Mouse (Mus musculus) MEL (cell line): ENCODE measurements around the gene Kif5a. TPM values are rescaled to one million over a fixed set of nuclear protein-coding genes. Genes with fewer than 3 reads are reported as not detected.
A peak's percentile ranks its signal among the peaks of the same experiment; 100 is the strongest.

Experiments
- DNase-seq: peaks from one replicate; pipeline ENCODE4 v3.0.0; 2011; ENCODE audit warnings: low read depth, low spot score
- H3K27ac ChIP-seq: 2 replicates; pipeline ENCODE4 v1.5.1; 2012; ENCODE audit warnings: low read depth, mild to moderate bottlenecking, control low read depth, low read length, moderate library complexity; ENCODE audit not compliant: control insufficient read depth
- H3K27me3 ChIP-seq, 2 experiments: fragments of 150-350 bp in 1 of 2; sonication (generic) in 1 of 2; 2 replicates each; pipeline ENCODE4 v1.6.1; 2012; ENCODE audit warnings: low read length in 2 of 2, mild to moderate bottlenecking in 2 of 2, improper control_type of control experiment in 1 of 2, moderate library complexity in 1 of 2; ENCODE audit not compliant: insufficient read depth in 2 of 2, control insufficient read depth in 1 of 2
- H3K36me3 ChIP-seq, 2 experiments: 2 replicates each; pipeline ENCODE4 v1.6.1; 2012 to 2014; ENCODE audit warnings: low read length in 2 of 2, improper control_type of control experiment in 1 of 2, inconsistent platforms in 1 of 2, mild to moderate bottlenecking in 1 of 2; ENCODE audit not compliant: insufficient read depth in 2 of 2, control insufficient read depth in 1 of 2
- H3K4me1 ChIP-seq, 2 experiments: fragments of 150-350 bp in 1 of 2; sonication (generic) in 1 of 2; 2 replicates each; pipeline ENCODE4 v1.6.1; 2012; ENCODE audit warnings: low read length in 2 of 2, improper control_type of control experiment in 1 of 2, mild to moderate bottlenecking in 1 of 2; ENCODE audit not compliant: insufficient read depth in 2 of 2, control insufficient read depth in 1 of 2
- H3K4me3 ChIP-seq, 2 experiments: fragments of 150-350 bp in 1 of 2; sonication (generic) in 1 of 2; 2 replicates each; pipeline ENCODE4 v1.5.1; 2012; ENCODE audit warnings: low read depth in 2 of 2, low read length in 2 of 2, mild to moderate bottlenecking in 2 of 2, moderate library complexity in 2 of 2, control low read depth in 1 of 2, improper control_type of control experiment in 1 of 2; ENCODE audit not compliant: control insufficient read depth in 1 of 2, insufficient read depth in 1 of 2
- H3K79me2 ChIP-seq: 2 replicates; pipeline ENCODE4 v1.6.1; 2012; ENCODE audit warnings: mild to moderate bottlenecking, low read length, moderate library complexity; ENCODE audit not compliant: control insufficient read depth, poor library complexity, insufficient read depth
- H3K9ac ChIP-seq: 2 replicates; pipeline ENCODE4 v1.6.1; 2012; ENCODE audit warnings: low read depth, mild to moderate bottlenecking, control low read depth, low read length, moderate library complexity; ENCODE audit not compliant: control insufficient read depth, poor library complexity, severe bottlenecking
- H3K9me3 ChIP-seq: fragments of 150-350 bp; sonication (generic); replicated peaks from 2 replicates; pipeline ENCODE4 v1.6.1; 2012; ENCODE audit warnings: mild to moderate bottlenecking, low read length, improper control_type of control experiment, moderate library complexity; ENCODE audit not compliant: insufficient read depth
- BHLHE40 ChIP-seq: IDR thresholded peaks from 2 replicates; pipeline ENCODE4 v1.6.1; 2012; ENCODE audit warnings: low read depth, mild to moderate bottlenecking, inconsistent platforms, low read length, improper control_type of control experiment, borderline replicate concordance
- CHD1 ChIP-seq: IDR thresholded peaks from 2 replicates; pipeline ENCODE4 v1.6.1; 2012; ENCODE audit warnings: low read depth, mild to moderate bottlenecking, inconsistent platforms, low read length, improper control_type of control experiment
- E2F4 ChIP-seq: IDR thresholded peaks from 2 replicates; pipeline ENCODE4 v1.6.1; 2011; ENCODE audit warnings: low read depth, low read length, improper control_type of control experiment, borderline replicate concordance
- EP300 ChIP-seq, 2 experiments: IDR thresholded peaks; 2 replicates each; pipeline ENCODE4 v1.6.1; 2011; ENCODE audit warnings: improper control_type of control experiment in 2 of 2, low read length in 2 of 2, low read depth in 1 of 2, mild to moderate bottlenecking in 1 of 2
- ETS1 ChIP-seq: IDR thresholded peaks from 2 replicates; pipeline ENCODE4 v1.6.1; 2012; ENCODE audit warnings: low read depth, mild to moderate bottlenecking, inconsistent platforms, low read length, improper control_type of control experiment, moderate library complexity
- GABPA ChIP-seq: IDR thresholded peaks from 2 replicates; pipeline ENCODE4 v1.6.1; 2012; ENCODE audit warnings: low read depth, mild to moderate bottlenecking, inconsistent platforms, low read length, improper control_type of control experiment, moderate library complexity
- HCFC1 ChIP-seq: IDR thresholded peaks from 2 replicates; pipeline ENCODE4 v1.6.1; 2012; ENCODE audit warnings: low read depth, mild to moderate bottlenecking, inconsistent platforms, low read length, improper control_type of control experiment, moderate library complexity
- JUND ChIP-seq: IDR thresholded peaks from 2 replicates; pipeline ENCODE4 v1.6.1; 2011; ENCODE audit warnings: low read depth, mild to moderate bottlenecking, improper control_type of control experiment, low read length
- MAX ChIP-seq: IDR thresholded peaks from 2 replicates; pipeline ENCODE4 v1.6.1; 2011; ENCODE audit warnings: low read length, improper control_type of control experiment
- MAZ ChIP-seq: IDR thresholded peaks from 2 replicates; pipeline ENCODE4 v1.6.1; 2012; ENCODE audit warnings: low read depth, mild to moderate bottlenecking, inconsistent platforms, low read length, improper control_type of control experiment
- MEF2A ChIP-seq: IDR thresholded peaks from 2 replicates; pipeline ENCODE4 v1.6.1; 2014; ENCODE audit warnings: low read depth, mild to moderate bottlenecking, inconsistent platforms, low read length, improper control_type of control experiment; ENCODE audit not compliant: poor library complexity, insufficient replicate concordance, severe bottlenecking; ENCODE audit errors: extremely low read depth
- MXI1 ChIP-seq: IDR thresholded peaks from 2 replicates; pipeline ENCODE4 v1.6.1; 2011; ENCODE audit warnings: mild to moderate bottlenecking, low read depth, low read length, improper control_type of control experiment
- MYB ChIP-seq: IDR thresholded peaks from 2 replicates; pipeline ENCODE4 v1.6.1; 2011; ENCODE audit warnings: mild to moderate bottlenecking, low read depth, low read length, improper control_type of control experiment
- MYC ChIP-seq: IDR thresholded peaks from 2 replicates; pipeline ENCODE4 v1.6.1; 2011; ENCODE audit warnings: low read depth, mild to moderate bottlenecking, low read length, improper control_type of control experiment, moderate library complexity
- NELFE ChIP-seq: IDR thresholded peaks from 2 replicates; pipeline ENCODE4 v1.6.1; 2011; ENCODE audit warnings: low read depth, low read length, improper control_type of control experiment
- NRF1 ChIP-seq: IDR thresholded peaks from 2 replicates; pipeline ENCODE4 v1.6.1; 2014; ENCODE audit warnings: low read depth, mild to moderate bottlenecking, inconsistent platforms, low read length, improper control_type of control experiment, moderate library complexity; ENCODE audit not compliant: poor library complexity, insufficient read depth, severe bottlenecking
- POLR2A ChIP-seq, 2 experiments: IDR thresholded peaks; 2 replicates each; pipeline ENCODE4 v1.6.1; 2011 to 2012; ENCODE audit warnings: low read length in 2 of 2, mild to moderate bottlenecking in 2 of 2, control low read depth in 1 of 2, improper control_type of control experiment in 1 of 2, low read depth in 1 of 2, moderate library complexity in 1 of 2; ENCODE audit not compliant: control insufficient read depth in 1 of 2, insufficient read depth in 1 of 2, poor library complexity in 1 of 2
- POLR2AphosphoS2 ChIP-seq: IDR thresholded peaks from 2 replicates; pipeline ENCODE4 v1.6.1; 2011; ENCODE audit warnings: low read length, improper control_type of control experiment
- RCOR1 ChIP-seq: IDR thresholded peaks from 2 replicates; pipeline ENCODE4 v1.6.1; 2012; ENCODE audit warnings: low read depth, mild to moderate bottlenecking, inconsistent platforms, low read length, improper control_type of control experiment
- SIN3A ChIP-seq: IDR thresholded peaks from 2 replicates; pipeline ENCODE4 v1.6.1; 2012; ENCODE audit warnings: low read length, improper control_type of control experiment, inconsistent platforms
- SMC3 ChIP-seq: IDR thresholded peaks from 2 replicates; pipeline ENCODE4 v1.6.1; 2011; ENCODE audit warnings: low read depth, low read length, improper control_type of control experiment
- TAL1 ChIP-seq: IDR thresholded peaks from 2 replicates; pipeline ENCODE4 v1.6.1; 2012; ENCODE audit warnings: mild to moderate bottlenecking, inconsistent platforms, low read length, moderate library complexity, mixed read lengths
- TBP ChIP-seq: IDR thresholded peaks from 2 replicates; pipeline ENCODE4 v1.8.0; 2011; ENCODE audit warnings: low read depth, low read length, improper control_type of control experiment
- TCF12 ChIP-seq: IDR thresholded peaks from 2 replicates; pipeline ENCODE4 v1.6.1; 2014; ENCODE audit warnings: low read depth, mild to moderate bottlenecking, inconsistent platforms, low read length, improper control_type of control experiment, moderate library complexity
- UBTF ChIP-seq: IDR thresholded peaks from 2 replicates; pipeline ENCODE4 v1.6.1; 2012; ENCODE audit warnings: low read depth, mild to moderate bottlenecking, inconsistent platforms, low read length, improper control_type of control experiment, moderate library complexity, borderline replicate concordance; ENCODE audit not compliant: insufficient read depth
- USF1 ChIP-seq: IDR thresholded peaks from 2 replicates; pipeline ENCODE4 v1.6.1; 2014; ENCODE audit warnings: low read depth, mild to moderate bottlenecking, inconsistent platforms, low read length, improper control_type of control experiment, moderate library complexity
- USF2 ChIP-seq, 2 experiments: IDR thresholded peaks; 2 replicates each; pipeline ENCODE4 v1.6.1; 2011 to 2012; ENCODE audit warnings: improper control_type of control experiment in 2 of 2, low read length in 2 of 2, borderline replicate concordance in 1 of 2, inconsistent platforms in 1 of 2, low read depth in 1 of 2, mild to moderate bottlenecking in 1 of 2; ENCODE audit not compliant: insufficient read depth in 1 of 2
- ZC3H11A ChIP-seq: IDR thresholded peaks from 2 replicates; pipeline ENCODE4 v1.6.1; 2012; ENCODE audit warnings: low read depth, mild to moderate bottlenecking, inconsistent platforms, low read length, improper control_type of control experiment
- ZKSCAN1 ChIP-seq: IDR thresholded peaks from 2 replicates; pipeline ENCODE4 v1.6.1; 2012; ENCODE audit warnings: low read depth, mild to moderate bottlenecking, inconsistent platforms, low read length, improper control_type of control experiment, moderate library complexity
- ZMIZ1 ChIP-seq: IDR thresholded peaks from 2 replicates; pipeline ENCODE4 v1.6.1; 2012; ENCODE audit warnings: low read depth, mild to moderate bottlenecking, inconsistent platforms, low read length, improper control_type of control experiment, moderate library complexity
- ZNF384 ChIP-seq: IDR thresholded peaks from 2 replicates; pipeline ENCODE4 v1.6.1; 2012; ENCODE audit warnings: low read depth, mild to moderate bottlenecking, inconsistent platforms, low read length, improper control_type of control experiment
- polyA plus RNA-seq, 2 experiments: library from polyadenylated mRNA; stranded (reverse) in 1 of 2; unstranded in 1 of 2; fragments of >175 nt in 1 of 2; fragments of >200 nt in 1 of 2; gene quantifications; 2 replicates each; pipeline versions ENCODE4 v1.2.1 to v1.2.4; 2012; ENCODE audit warnings: low replicate concordance in 2 of 2, low read depth in 1 of 2; ENCODE audit not compliant: insufficient read length in 2 of 2, insufficient read depth in 1 of 2, missing spikeins in 1 of 2
- total RNA-seq: library from RNA; depleted of rRNA; stranded (reverse); fragments of 300-350 nt; gene quantifications from 2 replicates; pipeline ENCODE4 v1.2.3, GENCODE M21; 2012

Kif5a gene
- total and polyA plus RNA-seq, 3 experiments: 0.42 to 1.3 TPM; not detected in 1

DNA sequence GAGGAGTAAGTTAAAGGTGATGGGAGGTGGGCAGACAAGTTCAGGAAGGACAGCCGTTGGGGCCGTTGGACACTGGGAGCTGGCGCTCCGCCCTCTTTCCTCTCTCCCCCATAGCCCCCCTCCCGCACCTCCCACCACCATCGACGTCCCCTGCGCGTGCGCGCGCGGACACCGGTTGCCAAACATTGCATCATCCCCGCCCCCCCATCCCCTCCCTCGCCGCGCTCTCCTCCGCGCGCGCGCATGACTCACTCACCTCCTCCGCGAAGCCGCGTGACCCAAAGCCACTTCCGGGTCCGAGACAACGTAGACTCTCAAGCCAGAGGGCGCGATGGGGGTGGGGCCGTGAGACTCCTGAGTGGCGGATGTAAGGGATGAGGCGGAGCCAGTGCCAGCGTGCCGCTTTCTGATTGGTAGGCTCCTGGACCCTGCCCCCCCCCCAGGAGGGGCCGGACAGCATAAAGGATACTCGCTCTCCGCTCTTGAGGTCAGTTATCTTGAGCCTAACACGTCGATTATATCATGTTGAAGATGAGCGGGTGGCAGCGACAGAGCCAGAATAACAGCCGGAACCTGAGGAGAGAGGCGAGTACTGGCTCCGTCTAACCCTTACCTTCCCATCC lies 27.3 kb upstream of the Kif5a start (continued):
- TF ChIP-seq MAX (peak; percentile 79), MEF2A (no peak), USF1 (peak; percentile 93), ZC3H11A (no peak), NELFE (peak; percentile 99), ZKSCAN1 (no peak), MYC (peak; percentile 80; the same call in 1 of the 2 replicates), GABPA (no peak), JUND (peak; percentile 82; the same call in 1 of the 2 replicates), RCOR1 (no peak), HCFC1 (peak; percentile 81)

DNA sequence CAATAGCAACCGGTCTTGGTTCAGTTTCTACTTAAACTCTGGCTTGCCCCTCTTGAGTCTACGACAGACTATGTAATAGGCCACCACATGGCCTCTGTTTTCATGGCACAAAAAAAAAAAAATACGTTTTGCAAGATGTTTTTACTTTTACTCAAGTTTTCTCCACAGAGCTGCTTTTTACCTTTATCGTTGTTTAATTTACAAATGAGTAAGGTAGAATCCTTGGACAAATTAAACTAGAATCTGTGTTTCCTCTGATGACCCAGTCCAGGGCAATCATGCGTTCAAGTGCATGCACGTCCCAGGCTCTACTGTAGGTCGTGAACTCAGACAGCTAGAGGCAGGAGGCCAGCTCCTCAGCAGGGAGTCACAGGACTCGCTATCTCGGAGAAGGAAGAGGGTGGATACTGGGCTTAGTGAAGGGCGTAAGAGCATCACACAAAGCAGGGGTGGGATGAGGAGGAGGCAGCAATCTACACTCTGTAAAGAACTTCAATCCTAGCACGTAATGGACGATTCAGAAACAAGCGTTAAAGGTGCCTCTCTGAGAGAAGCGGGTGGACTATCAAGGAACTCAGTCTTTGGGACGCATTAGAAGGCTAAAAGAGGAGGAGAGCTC lies 26.5 kb upstream of the Kif5a start:
- Histone ChIP-seq H3K36me3 (peaks cover 11 to 22% of the 10 kb centered on the region in 2 experiments), H3K27me3 (no peaks in the 10 kb centered on the region), H3K4me1 (peaks cover 0 to 23% of the 10 kb centered on the region in 2 experiments; a peak in 2 of 4 replicates), H3K9me3 (no peaks in the 10 kb centered on the region), H3K79me2 (peaks cover 69% of the 10 kb centered on the region), H3K9ac (peak overlapping the region; percentile 93), H3K27ac (peak overlapping the region; percentile 100), H3K4me3 (peak overlapping the region; percentile 52 to 59)
- peak; percentile 91 for DNase-seq
- peak; percentile 79 for TF ChIP-seq MXI1
- no peak for TF ChIP-seq EP300 (IDR thresholded peaks at IDR 0.05; ENCODE audit: low read depth in 1 of 2, low read length in 2 of 2)
- peak; percentile 44; the same call in 1 of the 2 replicates for TF ChIP-seq MYC
- no peak for TF ChIP-seq RCOR1
- no peak for TF ChIP-seq SMC3
- TF ChIP-seq JUND: no peak
- no peak for TF ChIP-seq GABPA
- no peak; a peak in 1 of 4 replicates for TF ChIP-seq USF2 (IDR thresholded peaks at IDR 0.05; ENCODE audit: borderline replicate concordance in 1 of 2, insufficient read depth in 1 of 2, low read depth in 1 of 2, low read length in 2 of 2)
- TF ChIP-seq ZKSCAN1: no peak
- no peak for TF ChIP-seq NRF1
- peak; percentile 67 to 75; a peak in 3 of 4 replicates for TF ChIP-seq POLR2A (IDR thresholded peaks at IDR 0.05; ENCODE audit: control insufficient read depth in 1 of 2, insufficient read depth in 1 of 2, low read depth in 1 of 2, low read length in 2 of 2, poor library complexity in 1 of 2)
- TF ChIP-seq TBP: peak; percentile 67
- TF ChIP-seq ETS1: peak; percentile 23
- peak; percentile 80 for TF ChIP-seq ZMIZ1
- no peak for TF ChIP-seq MEF2A
- no peak for TF ChIP-seq MYB
- TF ChIP-seq POLR2AphosphoS2: peak; percentile 88; the same call in 1 of the 2 replicates
- TF ChIP-seq USF1: no peak
- TF ChIP-seq BHLHE40: no peak
- peak; percentile 68 for TF ChIP-seq ZNF384
- TF ChIP-seq E2F4: no peak
- no peak for TF ChIP-seq MAZ
- TF ChIP-seq CHD1: peak; percentile 98
- peak; percentile 9; the same call in 1 of the 2 replicates for TF ChIP-seq HCFC1
- TF ChIP-seq TCF12: no peak; the same call in 1 of the 2 replicates
- TF ChIP-seq SIN3A: peak; percentile 67
- TF ChIP-seq TAL1: no peak
- peak; percentile 66 for TF ChIP-seq NELFE
- TF ChIP-seq MAX: peak; percentile 55
- 0 out of 2 replicates have a peak, but pooled peaks have one; percentile 21 for TF ChIP-seq UBTF
